Mouse (Mus musculus) urinary bladder, adult 2 months (tissue): Measurements from ENCODE around the gene Olfr1495. TPM values are rescaled to one million over a fixed set of nuclear protein-coding genes. Genes with fewer than 3 reads are reported as not detected.
"Not testable (repeated sequence)": the region's sequence is repeated elsewhere in the genome, so short reads cannot be mapped to it uniquely, and the experiment has no call there.

Experiments
- DNase-seq: peaks from one replicate; pipeline ENCODE4 v3.0.0; 2022; ENCODE audit warnings: low spot score
- polyA plus RNA-seq: library from polyadenylated mRNA; depleted of rRNA; stranded (reverse); fragments of >200 nt; gene quantifications from 2 replicates; pipeline ENCODE4 v1.2.3, GENCODE M21; 2012; rRNA removed

Olfr1495 gene
- not detected in 2 replicates for polyA plus RNA-seq

GRCm38 (mm10) chr19:13764306-13764705, at the start of gene Olfr1495:
Gene Olfr1495, plus strand, starts transcription at chr19:13764606.
- DNase-seq = no peak

GRCm38 (mm10) chr19:13722978-13723377, 41.4 kb upstream of the Olfr1495 start, which contains the start of gene Olfr1493-ps1:
Gene Olfr1493-ps1, plus strand, starts transcription at chr19:13723278.
- no peak for DNase-seq

GRCm38 (mm10) chr19:13739428-13739827, 25.0 kb upstream of the Olfr1495 start, which contains the start of gene Olfr1494:
Gene Olfr1494, plus strand, starts transcription at chr19:13739728.
- no peak for DNase-seq

GRCm38 (mm10) chr19:13749366-13749765, 15.0 kb upstream of the Olfr1495 start:
- DNase-seq = no peak

- no peak for DNase-seq
Measured at GRCm38 (mm10) chr19:13768565-13769276, 4.3 kb downstream of the Olfr1495 start.

GRCm38 (mm10) chr19:13777578-13777977, 13.2 kb downstream of the Olfr1495 start, which contains the start of gene Olfr1496:
Gene Olfr1496, plus strand, starts transcription at chr19:13777878.
- no peak for DNase-seq

GRCm38 (mm10) chr19:13798102-13798501, 33.7 kb downstream of the Olfr1495 start, which contains the start of gene Olfr1497:
Gene Olfr1497, minus strand, starts transcription at chr19:13798202.
- DNase-seq = no peak

- not testable (repeated sequence) for DNase-seq
Measured at GRCm38 (mm10) chr19:13805486-13805885, 41.1 kb downstream of the Olfr1495 start.

- DNase-seq = no peak
Measured at GRCm38 (mm10) chr19:13812823-13813222, 48.4 kb downstream of the Olfr1495 start.

GRCm38 (mm10) chr19:13818827-13819226, 54.4 kb downstream of the Olfr1495 start:
- no peak for DNase-seq

- DNase-seq = no peak
Measured at GRCm38 (mm10) chr19:13819347-13819746, 54.9 kb downstream of the Olfr1495 start, which contains the start of gene Olfr1499. Gene Olfr1499, minus strand, starts transcription at chr19:13819447.

Other genes starting within 250 kb of the Olfr1495 start
- gene Olfr1480, start 236.7 kb upstream of the Olfr1495 start, polyA plus RNA-seq = not detected in 2 replicates
- gene Olfr1484, start 181.1 kb upstream of the Olfr1495 start, polyA plus RNA-seq = not detected in 2 replicates
- not detected in 2 replicates for gene Olfr1487, start 147.2 kb upstream of the Olfr1495 start, polyA plus RNA-seq
- not detected in 2 replicates for gene Olfr1489, start 133.0 kb upstream of the Olfr1495 start, polyA plus RNA-seq
- gene Olfr1490, start 113.5 kb upstream of the Olfr1495 start, polyA plus RNA-seq = not detected in 2 replicates
- gene Olfr1491, start 67.3 kb upstream of the Olfr1495 start, polyA plus RNA-seq = not detected in 2 replicates
- gene Olfr1493-ps1, start 41.3 kb upstream of the Olfr1495 start, polyA plus RNA-seq = not detected in 2 replicates
- not detected in 2 replicates for gene Olfr1494, start 24.9 kb upstream of the Olfr1495 start, polyA plus RNA-seq
- not detected in 2 replicates for gene Olfr1496, start 13.3 kb downstream of the Olfr1495 start, polyA plus RNA-seq
- gene Olfr1497, start 33.6 kb downstream of the Olfr1495 start, polyA plus RNA-seq = not detected in 2 replicates
- gene Olfr1499, start 54.8 kb downstream of the Olfr1495 start, polyA plus RNA-seq = not detected in 2 replicates
- not detected in 2 replicates for gene Olfr1500, start 65.9 kb downstream of the Olfr1495 start, polyA plus RNA-seq
- gene Olfr1501, start 86.1 kb downstream of the Olfr1495 start, polyA plus RNA-seq = not detected in 2 replicates
- gene Olfr1502, start 97.2 kb downstream of the Olfr1495 start, polyA plus RNA-seq = not detected in 2 replicates
- gene Olfr1504, start 133.3 kb downstream of the Olfr1495 start, polyA plus RNA-seq = not detected in 2 replicates
- gene Olfr1505, start 148.9 kb downstream of the Olfr1495 start, polyA plus RNA-seq = not detected in 2 replicates